Mouse (Mus musculus): ENCODE results near the gene Rnf151. TPM values are rescaled to one million over a fixed set of nuclear protein-coding genes. Genes with fewer than 3 reads are reported as not detected.

The Rnf151 gene
- total RNA-seq, 2 experiments from 2014 or later: not detected

- intact Hi-C loops (cut with DNase I): loop anchor here (5.0 kb wide), 2 partner anchors 81 to 171 kb away; no protein-coding TSS in a partner anchor
These were observed 9.2 kb downstream of the Rnf151 start for GRCm38 (mm10) chr17:24708646-24709045.

GRCm38 (mm10) chr17:24707801-24708425 lies 9.9 kb downstream of the Rnf151 start:
- intact Hi-C loops (cut with DNase I): loop anchor here (5.0 kb wide), 2 partner anchors 81 to 171 kb away; no protein-coding TSS in a partner anchor
- DNase-seq: no peak

More at GRCm38 (mm10) chr17:24708646-24709045, 9.2 kb downstream of the Rnf151 start:
- DNase-seq: no peak

- DNase-seq: peak; percentile 95 to 97
- intact Hi-C loops (cut with DNase I): loop anchor here (5.0 kb wide), 2 partner anchors 80 to 170 kb away; no protein-coding TSS in a partner anchor
These were observed 10.7 kb downstream of the Rnf151 start, which contains the start of gene Tbl3 for GRCm38 (mm10) chr17:24706982-24707800. Gene Tbl3 (minus strand): TSS chr17:24707660.

GRCm38 (mm10) chr17:24705821-24706220 lies 12.0 kb downstream of the Rnf151 start:
- intact Hi-C loops (cut with DNase I): loop anchor here (5.0 kb wide), 2 partner anchors 79 to 169 kb away; no protein-coding TSS in a partner anchor
- no peak for DNase-seq

- DNase-seq: no peak
- intact Hi-C loops (cut with DNase I): no loop called here
These were observed 16.6 kb downstream of the Rnf151 start for GRCm38 (mm10) chr17:24701251-24701650.

GRCm38 (mm10) chr17:24699473-24699872 lies 18.4 kb downstream of the Rnf151 start:
- intact Hi-C loops (cut with DNase I): no loop called here
- no peak for DNase-seq

GRCm38 (mm10) chr17:24698715-24699114 lies 19.1 kb downstream of the Rnf151 start:
- no peak for DNase-seq
- intact Hi-C loops (cut with DNase I): no loop called here

GRCm38 (mm10) chr17:24697985-24698384 lies 19.9 kb downstream of the Rnf151 start:
- intact Hi-C loops (cut with DNase I): no loop called here
- no peak for DNase-seq

GRCm38 (mm10) chr17:24696011-24696697 lies 21.7 kb downstream of the Rnf151 start, which contains the start of the genes Gfer and Noxo1:
Gene Gfer (minus strand): TSS chr17:24696156.
Gene Noxo1 (plus strand): TSS chr17:24696234.
- peak; percentile 87 to 88 for DNase-seq
- intact Hi-C loops (cut with DNase I): no loop called here

GRCm38 (mm10) chr17:24695326-24696010 lies 22.4 kb downstream of the Rnf151 start:
- intact Hi-C loops (cut with DNase I): loop anchor here (2.0 kb wide), 1 partner anchor 25 kb away; no protein-coding TSS in a partner anchor
- DNase-seq: no peak

- no peak for DNase-seq
- intact Hi-C loops (cut with DNase I): no loop called here
These were observed 25.5 kb downstream of the Rnf151 start for GRCm38 (mm10) chr17:24692385-24692784.

- no peak for DNase-seq
- intact Hi-C loops (cut with DNase I): no loop called here
These were observed 28.4 kb downstream of the Rnf151 start, which contains the start of gene Syngr3 for GRCm38 (mm10) chr17:24689251-24690081. Gene Syngr3 (minus strand): TSS chr17:24689955.

- no peak for DNase-seq
- intact Hi-C loops (cut with DNase I): no loop called here
These were observed 30.3 kb downstream of the Rnf151 start for GRCm38 (mm10) chr17:24687599-24687998.

GRCm38 (mm10) chr17:24687146-24687595 lies 30.7 kb downstream of the Rnf151 start:
- DNase-seq: peak; percentile 41 to 51

GRCm38 (mm10) chr17:24686514-24686913 lies 31.3 kb downstream of the Rnf151 start:
- no peak for DNase-seq
- intact Hi-C loops (cut with DNase I): no loop called here

More at GRCm38 (mm10) chr17:24687146-24687595, 30.7 kb downstream of the Rnf151 start:
- intact Hi-C loops (cut with DNase I): no loop called here

GRCm38 (mm10) chr17:24677500-24678080 lies 40.3 kb downstream of the Rnf151 start:
- no peak for DNase-seq
- intact Hi-C loops (cut with DNase I): no loop called here

GRCm38 (mm10) chr17:24676877-24677276 lies 41.0 kb downstream of the Rnf151 start:
- intact Hi-C loops (cut with DNase I): no loop called here
- no peak for DNase-seq

- intact Hi-C loops (cut with DNase I): no loop called here
- DNase-seq: peak; percentile 68 to 69
These were observed 41.7 kb downstream of the Rnf151 start for GRCm38 (mm10) chr17:24676187-24676586.

GRCm38 (mm10) chr17:24674277-24674676 lies 43.6 kb downstream of the Rnf151 start:
- DNase-seq: no peak
- intact Hi-C loops (cut with DNase I): no loop called here

All from heart, postnatal 36 days (tissue).